Mouse (Mus musculus): ENCODE results near the gene Nceh1. TPM values are rescaled to one million over a fixed set of nuclear protein-coding genes. Genes with fewer than 3 reads are reported as not detected.

Nceh1 gene
- polyA plus RNA-seq (2012; rRNA removed) = 96.3 and 138 TPM in 2 replicates

GRCm38 (mm10) chr3:27182733-27183600 lies at the start of gene Nceh1:
Gene Nceh1 (plus strand): TSS chr3:27182965.

GRCm38 (mm10) chr3:27153701-27154209 lies 29.0 kb upstream of the Nceh1 start, which contains the start of gene Ect2:
Gene Ect2 (minus strand): TSS chr3:27153878.

DNA sequence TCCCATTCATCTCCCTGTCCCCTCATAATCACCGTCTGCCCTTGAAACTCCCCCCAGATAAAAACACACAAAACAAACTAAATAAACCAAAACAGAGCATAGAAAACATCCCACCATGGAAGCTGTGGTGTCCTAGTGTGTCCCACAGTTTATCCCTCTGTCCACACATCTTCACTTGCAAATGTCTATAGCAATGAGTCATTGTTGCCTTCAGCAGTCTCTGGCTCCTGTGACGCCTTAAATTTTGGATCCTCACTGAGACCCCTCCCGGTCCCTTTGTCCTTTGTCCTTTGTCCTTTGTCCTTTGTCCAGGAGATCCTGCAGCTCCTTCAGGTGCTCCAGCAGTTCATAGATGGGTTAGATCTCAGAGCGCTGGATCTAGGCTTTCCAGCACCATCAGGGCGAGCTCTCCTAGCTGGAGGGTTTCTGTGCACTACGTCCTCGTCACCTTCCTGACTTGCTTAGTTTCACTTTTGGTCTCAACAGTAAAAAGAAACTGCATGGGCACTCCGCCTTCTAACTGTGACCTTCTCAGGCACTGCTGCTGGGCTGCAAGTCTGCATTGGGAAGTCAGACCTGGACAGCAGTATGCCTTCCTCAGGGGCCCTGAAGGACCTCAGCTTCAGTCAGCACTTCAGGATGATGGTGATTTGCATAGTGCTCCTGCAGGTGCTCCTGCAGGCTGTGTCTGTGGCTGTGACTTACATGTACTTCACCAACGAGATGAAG lies 134.0 kb downstream of the Nceh1 start, which contains the start of gene Tnfsf10:
Tnfsf10 (plus strand) TSS at position 470 of the 729 bp plus-strand sequence.

Other genes starting within 250 kb of the Nceh1 start
- 1.5 and 2.6 TPM in 2 replicates for gene Ect2, start 29.1 kb upstream of the Nceh1 start, polyA plus RNA-seq (2012; rRNA removed)
- gene Tnfsf10, start 134.1 kb downstream of the Nceh1 start, polyA plus RNA-seq (2012; rRNA removed) = 5.0 and 5.7 TPM in 2 replicates
- not detected in 2 replicates for gene Ghsr, start 188.4 kb downstream of the Nceh1 start, polyA plus RNA-seq (2012; rRNA removed)